Comparison of ENCODE assay signal across 8 mouse cellular contexts in the genomic region with DNA sequence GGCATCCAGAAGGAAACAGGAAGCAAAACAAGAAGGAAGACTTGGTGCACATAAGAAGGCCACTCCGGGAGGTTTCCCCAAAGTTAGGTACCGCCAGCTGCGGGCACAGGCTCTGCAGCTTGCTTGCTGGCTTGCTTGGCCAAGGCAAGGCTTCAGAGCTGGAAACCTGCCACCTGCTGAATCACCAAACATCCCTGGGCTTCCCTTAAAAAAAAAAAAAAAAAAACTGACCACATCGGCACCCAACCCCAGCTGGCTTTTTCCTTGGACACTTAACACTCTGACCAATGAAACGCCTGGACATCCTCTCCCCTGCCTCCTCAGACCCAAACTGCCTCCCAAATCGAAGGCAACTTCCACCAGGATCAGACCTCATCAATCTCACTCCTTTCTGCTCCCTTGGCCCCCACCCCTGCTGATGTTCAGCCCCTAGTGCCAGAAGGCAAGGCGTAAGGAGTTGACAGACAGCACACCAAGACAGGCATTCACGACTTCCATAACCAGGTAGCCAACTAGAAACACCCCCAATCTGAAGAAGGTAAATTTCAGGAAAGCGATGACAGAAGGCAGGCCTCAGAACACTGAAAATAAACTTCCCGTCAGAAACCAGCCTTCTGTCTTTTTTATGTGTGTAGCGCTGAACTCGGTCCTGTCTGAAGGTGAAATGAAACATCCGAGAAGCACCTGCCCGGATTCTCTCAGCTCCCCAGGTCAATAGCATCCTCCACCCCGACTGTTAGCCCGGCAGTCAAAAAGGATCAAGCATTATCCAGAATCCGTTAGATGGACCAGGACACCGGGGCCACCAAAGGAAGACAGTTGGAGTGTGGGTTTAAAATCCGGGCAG. TPM values are rescaled to one million over a fixed set of nuclear protein-coding genes. Genes with fewer than 3 reads are reported as not detected.
DNase-seq lines count a peak whose midpoint lies in the region; ATAC-seq lines count a peak whose summit lies in the region.

No protein-coding gene starts in this region.

- H3K4me1 ChIP-seq in liver, embryonic 13.5 days (replicated peaks), result peaks cover 56% of the 10 kb centered on the region
- H3K4me1 ChIP-seq in neural tube, embryonic 12.5 days, result peaks cover 17% of the 10 kb centered on the region

- peak overlapping the region; percentile 98 for H3K4me2 ChIP-seq in liver, embryonic 13.5 days
- peak overlapping the region; percentile 88 for H3K4me2 ChIP-seq in neural tube, embryonic 12.5 days (replicated peaks)

- peaks cover 54% of the 10 kb centered on the region for H3K27me3 ChIP-seq in liver, embryonic 13.5 days
- H3K27me3 ChIP-seq in neural tube, embryonic 12.5 days (replicated peaks), result no peaks in the 10 kb centered on the region

- H3K36me3 ChIP-seq in liver, embryonic 13.5 days, result no peaks in the 10 kb centered on the region
- H3K36me3 ChIP-seq in neural tube, embryonic 12.5 days, result no peaks in the 10 kb centered on the region

- DNase-seq in retina, postnatal 1 day, result peak; percentile 20
- DNase-seq in retina, embryonic 14.5 days (ENCODE audit: low spot score), result no peak
- peak; percentile 60 to 77 for DNase-seq in cerebellum, postnatal 25 days
- DNase-seq in heart, adult 8-10 months (ENCODE audit: low spot score), result peak; percentile 78
- DNase-seq in kidney, adult 18-20 months, result peak; percentile 84
- DNase-seq in liver, embryonic 13.5 days, result no peak
- DNase-seq in thymus, postnatal 10 days (ENCODE audit: low spot score in 2 of 2), result no peak

- H3K4me3 ChIP-seq in liver, embryonic 13.5 days (replicated peaks), result peak overlapping the region; percentile 74
- peak overlapping the region; percentile 76 for H3K4me3 ChIP-seq in neural tube, embryonic 12.5 days

- no peak overlapping the region for H3K27ac ChIP-seq in liver, embryonic 13.5 days
- H3K27ac ChIP-seq in neural tube, embryonic 12.5 days, result no peak overlapping the region

- ATAC-seq in liver, embryonic 13.5 days (ENCODE audit: low read depth), result no peak
- no peak for ATAC-seq in neural tube, embryonic 12.5 days (ENCODE audit: low FRiP score, low read depth)

- WGBS in liver, embryonic 13.5 days (ENCODE audit: insufficient replicate concordance), result 29% methylated on average over 19 of the region's 19 CpGs
- 26% methylated on average over 19 of the region's 19 CpGs for WGBS in neural tube, embryonic 12.5 days

- H3K9me3 ChIP-seq in liver, embryonic 13.5 days (replicated peaks), result no peaks in the 10 kb centered on the region
- no peaks in the 10 kb centered on the region for H3K9me3 ChIP-seq in neural tube, embryonic 12.5 days

- peak overlapping the region; percentile 80; the same call in 1 of the 2 replicates for H3K9ac ChIP-seq in liver, embryonic 13.5 days
- peak overlapping the region; percentile 81 for H3K9ac ChIP-seq in neural tube, embryonic 12.5 days

RNA-seq across cellular contexts. Expression of gene Sgms1, which starts 2.7 kb away (rescaled TPM):
- total RNA-seq in heart, adult 8-10 months (2022), result 10 to 100 TPM; 48.4 to 62.8 (median 50.8) TPM
- polyA plus RNA-seq in liver, embryonic 13.5 days (2015; fragmentation: Nextera tagmentation; extraction: Ambion mirVana), result 23.4 and 28.0 TPM in 2 replicates
- polyA plus RNA-seq in neural tube, embryonic 12.5 days (2016; fragmentation: Nextera tagmentation; extraction: Ambion mirVana), result 17.2 and 17.7 TPM in 2 replicates

Comparison
In these comparisons a context has a peak if more than half of its experiments do, and no peak if none do; other contexts are left out.
1. DNase-seq: peak in retina, postnatal 1 day (single experiment), cerebellum, postnatal 25 days (2 of 2), heart, adult 8-10 months (single experiment) and kidney, adult 18-20 months (single experiment); none in retina, embryonic 14.5 days (single experiment), liver, embryonic 13.5 days (single experiment) and thymus, postnatal 10 days (0 of 2).